Mouse (Mus musculus): Measurements from ENCODE around the gene Kcna2.

DNA sequence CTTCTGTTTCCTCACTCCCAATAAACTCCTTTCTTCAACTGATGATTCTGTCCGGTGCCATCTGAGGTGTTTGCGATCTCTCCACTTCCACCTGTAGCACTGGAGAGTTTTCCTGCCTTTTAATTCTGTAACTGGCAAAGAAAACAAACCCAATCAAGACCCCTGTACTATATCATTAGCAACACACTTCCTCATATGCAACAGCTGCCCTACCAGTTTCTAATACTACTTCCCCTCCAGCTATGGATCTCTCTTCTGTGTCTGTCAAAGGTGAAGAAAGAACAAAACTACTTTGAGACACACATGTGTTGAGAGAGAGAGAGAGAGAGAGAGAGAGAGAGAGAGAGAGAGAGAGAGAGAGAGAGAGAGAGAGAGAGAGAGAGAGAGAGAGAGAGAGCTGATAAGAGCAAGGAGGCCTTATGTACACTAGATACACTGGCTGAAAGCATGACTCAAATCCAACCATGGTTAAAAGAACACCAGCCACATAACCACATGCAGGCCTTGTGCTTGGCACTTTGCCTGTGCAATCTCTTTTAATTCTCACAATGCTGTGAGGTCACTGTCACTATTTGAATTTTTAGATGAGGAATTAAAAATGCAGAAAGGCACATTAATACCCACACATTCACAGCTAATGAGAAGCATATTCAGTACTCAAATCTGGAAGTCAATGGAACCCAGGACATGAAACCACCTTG, 19.1 kb downstream of the Kcna2 start:
- no peak for TF ChIP-seq CTCF (IDR thresholded peaks at IDR 0.05; ENCODE audit: control insufficient read depth, insufficient read depth, low read length)
- TF ChIP-seq POLR2A (IDR thresholded peaks at IDR 0.05; ENCODE audit: borderline replicate concordance, control insufficient read depth, low read depth, low read length) = no peak
